Mouse (Mus musculus): Measurements from ENCODE around the gene Usp5. TPM values are rescaled to one million over a fixed set of nuclear protein-coding genes. Genes with fewer than 3 reads are reported as not detected.

Usp5 gene
- 87.5 and 94.1 TPM in 2 replicates for polyA plus RNA-seq (2016; fragmentation: Nextera tagmentation; extraction: Ambion mirVana)

- Histone ChIP-seq H3K4me2 (peak within 1 kb of the TSS; percentile 95), H3K4me1 (peaks cover 43% of the 10 kb centered on the region), H3K4me3 (peak within 1 kb of the TSS; percentile 86), H3K27me3 (replicated peaks) (no peaks in the 10 kb centered on the region), H3K9me3 (replicated peaks) (no peaks in the 10 kb centered on the region), H3K27ac (peak within 1 kb of the TSS; percentile 92), H3K36me3 (peaks cover 65% of the 10 kb centered on the region), H3K9ac (peak within 1 kb of the TSS; percentile 88)
- peak; percentile 90 for ATAC-seq
- WGBS (ENCODE audit: insufficient replicate concordance) = under 1% methylated on average over 55 of the region's 55 CpGs
These were observed at the start of gene Usp5, which contains the start of gene Cdca3 for GRCm38 (mm10) chr6:124828868-124829798. Gene Usp5 (minus strand): TSS chr6:124829484. Gene Cdca3 (plus strand): TSS chr6:124829547.

DNA sequence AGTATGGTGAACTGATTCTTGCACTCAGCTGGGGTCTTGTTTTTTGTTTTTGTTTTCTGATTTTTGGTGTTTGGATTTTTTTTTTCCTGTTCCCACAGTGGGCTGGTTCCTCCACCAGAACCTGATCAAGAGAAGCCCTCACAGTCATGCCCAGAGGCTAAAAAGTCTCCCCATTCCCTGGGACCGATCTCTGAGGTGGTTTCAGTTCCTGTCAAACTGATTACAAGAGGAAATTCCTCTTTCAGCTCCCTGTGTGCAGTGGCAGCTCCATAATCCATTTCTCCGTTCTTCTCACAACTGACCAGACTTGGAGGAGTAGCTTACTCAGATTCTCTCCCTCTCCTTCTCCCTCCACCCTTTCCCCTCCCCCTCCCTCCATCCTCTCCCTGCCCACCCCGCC is 45.1 kb upstream of the Usp5 start:
- ATAC-seq = no peak
- H3K4me1 ChIP-seq = no peaks in the 10 kb centered on the region
- 20% methylated on average over 2 of the region's 3 CpGs for WGBS (ENCODE audit: insufficient replicate concordance)

DNA sequence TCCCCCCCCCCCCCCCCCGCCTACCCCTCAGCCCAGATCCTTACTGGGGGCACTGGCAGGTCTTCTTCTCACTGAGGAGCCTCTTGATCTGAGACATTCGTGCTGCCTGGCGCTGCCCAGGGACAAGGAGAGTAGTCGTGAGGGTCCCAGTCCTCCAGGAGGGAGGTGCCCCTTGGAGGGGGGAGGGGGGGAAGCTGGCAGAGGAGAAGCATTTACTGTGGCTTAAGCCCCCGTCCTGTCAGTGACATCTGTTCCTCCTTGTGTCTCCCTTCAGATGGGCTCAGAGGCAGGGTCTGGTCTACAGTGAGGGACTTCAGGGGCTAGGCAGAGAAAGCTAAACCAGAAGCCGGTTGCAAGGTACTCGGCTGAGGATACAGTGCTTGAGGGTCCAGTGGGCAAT is 37.3 kb upstream of the Usp5 start:
- Histone ChIP-seq H3K4me3 (no peak overlapping the region), H3K9me3 (replicated peaks) (no peaks in the 10 kb centered on the region), H3K4me1 (peaks cover 17% of the 10 kb centered on the region), H3K36me3 (no peaks in the 10 kb centered on the region), H3K4me2 (no peak overlapping the region), H3K27me3 (replicated peaks) (peaks cover 57% of the 10 kb centered on the region), H3K27ac (no peak overlapping the region), H3K9ac (no peak overlapping the region)
- 50% methylated on average over 5 of the region's 7 CpGs for WGBS (ENCODE audit: insufficient replicate concordance)
- no peak for ATAC-seq

More for the DNA sequence above, 45.1 kb upstream of the Usp5 start:
- Histone ChIP-seq H3K4me2 (no peak overlapping the region), H3K9me3 (replicated peaks) (no peaks in the 10 kb centered on the region), H3K27ac (no peak overlapping the region), H3K36me3 (no peaks in the 10 kb centered on the region), H3K4me3 (no peak overlapping the region), H3K27me3 (replicated peaks) (0 out of 2 replicates have a peak, but pooled peaks cover 15% of the 10 kb centered on the region), H3K9ac (no peak overlapping the region)

GRCm38 (mm10) chr6:124865766-124866362 is 36.6 kb upstream of the Usp5 start:
- no peaks in the 10 kb centered on the region for H3K9me3 ChIP-seq (replicated peaks)
- 64% methylated on average over 18 of the region's 18 CpGs for WGBS (ENCODE audit: insufficient replicate concordance)
- no peak overlapping the region for H3K4me3 ChIP-seq
- no peak for ATAC-seq
- H3K9ac ChIP-seq = no peak overlapping the region
- no peak overlapping the region for H3K27ac ChIP-seq
- no peaks in the 10 kb centered on the region for H3K36me3 ChIP-seq
- H3K4me1 ChIP-seq = peaks cover 17% of the 10 kb centered on the region
- H3K4me2 ChIP-seq = no peak overlapping the region
- peaks cover 64% of the 10 kb centered on the region for H3K27me3 ChIP-seq (replicated peaks)

DNA sequence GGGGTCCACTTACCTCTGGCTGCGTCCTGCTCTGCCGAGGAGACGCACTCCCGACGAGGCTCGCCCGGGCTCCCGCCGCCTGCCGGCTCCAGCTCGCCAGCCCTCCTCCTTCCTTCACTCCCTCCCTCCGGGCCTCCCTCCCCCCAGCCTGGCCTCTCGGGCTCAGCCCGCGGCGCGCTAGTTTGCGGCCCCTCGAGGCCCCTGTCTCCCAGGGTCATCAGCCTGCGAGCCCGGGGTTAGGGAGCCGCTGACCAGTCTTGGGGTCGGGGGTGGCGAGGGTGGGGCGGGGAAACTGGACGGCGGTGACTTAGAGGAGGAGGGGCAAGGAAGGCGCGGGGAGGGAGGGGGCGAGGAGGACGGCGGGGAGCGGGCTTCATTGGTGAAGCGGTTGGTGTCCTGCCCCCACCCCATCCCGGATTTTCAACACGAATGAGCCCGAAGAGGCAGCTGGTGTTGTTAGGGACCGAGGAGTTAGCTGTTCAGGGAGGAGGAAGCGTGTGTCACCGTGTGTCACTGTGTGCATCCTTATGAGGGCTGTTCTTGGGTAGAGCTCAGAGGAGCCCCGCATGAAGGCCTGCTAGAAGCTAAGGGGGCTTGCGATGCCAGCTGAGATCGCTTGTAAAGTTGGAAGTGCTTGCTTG is 34.5 kb upstream of the Usp5 start, which contains the start of gene Gpr162:
Gpr162 (minus strand) TSS at position 326 of the 641 bp plus-strand sequence.
- Histone ChIP-seq H3K27me3 (replicated peaks) (peaks cover 85% of the 10 kb centered on the region), H3K4me3 (peak within 1 kb of the TSS; percentile 48), H3K9ac (no peak within 1 kb of the TSS; the same call in 1 of the 2 replicates), H3K36me3 (no peaks in the 10 kb centered on the region), H3K4me1 (peaks cover 17% of the 10 kb centered on the region), H3K9me3 (replicated peaks) (no peaks in the 10 kb centered on the region), H3K4me2 (peak within 1 kb of the TSS; percentile 72), H3K27ac (no peak within 1 kb of the TSS)
- WGBS (ENCODE audit: insufficient replicate concordance) = under 1% methylated on average over 42 of the region's 43 CpGs
- peak; percentile 28; the same call in 1 of the 2 replicates for ATAC-seq

- ATAC-seq = peak; percentile 12; the same call in 1 of the 2 replicates
- Histone ChIP-seq H3K9me3 (replicated peaks) (no peaks in the 10 kb centered on the region), H3K4me1 (peaks cover 17% of the 10 kb centered on the region), H3K27ac (no peak overlapping the region), H3K4me3 (peak overlapping the region; percentile 48), H3K4me2 (peak overlapping the region; percentile 72), H3K36me3 (no peaks in the 10 kb centered on the region), H3K27me3 (replicated peaks) (peaks cover 91% of the 10 kb centered on the region), H3K9ac (no peak overlapping the region; the same call in 1 of the 2 replicates)
- WGBS (ENCODE audit: insufficient replicate concordance) = 4% methylated on average over 10 of the region's 16 CpGs
These were observed 33.9 kb upstream of the Usp5 start for GRCm38 (mm10) chr6:124863125-124863657.

DNA sequence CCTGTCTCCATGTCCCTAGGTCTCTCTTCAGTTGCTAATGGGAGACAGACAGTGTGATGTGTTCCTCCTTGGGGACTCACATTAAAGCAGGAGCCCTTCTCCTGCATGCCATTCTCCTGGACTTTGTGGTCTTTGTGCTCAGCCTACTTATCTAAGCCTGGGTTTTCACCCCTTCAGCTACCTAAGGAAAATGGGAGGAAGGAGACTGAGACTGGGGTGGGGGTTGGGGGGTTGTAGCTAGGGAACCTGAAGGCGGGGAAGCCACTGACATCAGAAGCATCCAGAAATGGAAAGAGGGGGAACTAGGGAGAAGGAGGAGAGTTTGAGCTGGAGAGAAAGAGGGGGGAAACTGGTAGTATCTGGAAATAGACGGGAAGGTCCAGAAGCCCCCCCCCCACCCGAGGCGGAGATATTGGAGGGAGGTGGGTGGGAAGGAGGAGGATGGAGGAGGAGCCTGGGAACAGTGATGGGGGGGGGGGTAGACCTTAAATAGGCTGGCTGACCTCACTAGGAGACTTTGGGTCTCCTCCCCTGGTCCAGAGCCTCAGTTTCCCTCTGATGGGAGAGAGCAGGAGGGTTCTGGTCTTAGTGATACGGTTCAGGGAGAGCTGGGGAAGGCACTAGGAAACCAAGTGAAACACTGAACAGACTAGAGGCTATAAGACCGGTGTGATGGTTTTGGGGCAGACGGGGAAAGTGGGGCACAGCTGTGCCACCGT is 33.3 kb upstream of the Usp5 start:
- peaks cover 17% of the 10 kb centered on the region for H3K4me1 ChIP-seq
- peaks cover 97% of the 10 kb centered on the region for H3K27me3 ChIP-seq (replicated peaks)
- no peaks in the 10 kb centered on the region for H3K36me3 ChIP-seq
- H3K27ac ChIP-seq = no peak overlapping the region
- WGBS (ENCODE audit: insufficient replicate concordance) = 17% methylated on average over 8 of the region's 8 CpGs
- ATAC-seq = no peak
- no peaks in the 10 kb centered on the region for H3K9me3 ChIP-seq (replicated peaks)
- H3K9ac ChIP-seq = no peak overlapping the region
- no peak overlapping the region for H3K4me3 ChIP-seq
- H3K4me2 ChIP-seq = peak overlapping the region; percentile 72; the same call in 1 of the 2 replicates

DNA sequence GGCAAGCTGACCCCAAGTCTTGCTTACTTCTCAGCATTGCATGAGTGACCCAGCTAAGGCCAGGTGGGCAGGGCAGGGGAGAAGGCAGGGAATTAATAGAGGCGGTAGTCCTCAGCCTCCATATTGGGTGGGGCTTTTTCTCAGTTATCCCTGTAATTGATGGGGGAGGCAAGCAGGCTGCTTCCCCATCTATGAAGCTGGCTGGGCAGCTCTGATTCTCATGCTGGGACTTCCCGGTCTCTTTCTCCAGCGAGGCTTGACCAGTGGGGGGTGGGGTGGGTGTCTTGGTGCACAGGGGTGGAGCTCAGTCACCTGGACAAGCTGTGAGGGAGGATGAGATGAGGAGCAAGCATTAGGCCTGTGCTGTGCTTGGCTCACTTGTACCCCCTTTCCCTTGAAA is 32.5 kb upstream of the Usp5 start:
- Histone ChIP-seq H3K27ac (no peak overlapping the region), H3K4me1 (peaks cover 24% of the 10 kb centered on the region), H3K4me2 (no peak overlapping the region), H3K4me3 (no peak overlapping the region), H3K27me3 (replicated peaks) (peaks cover 100% of the 10 kb centered on the region), H3K9me3 (replicated peaks) (no peaks in the 10 kb centered on the region), H3K9ac (no peak overlapping the region), H3K36me3 (no peaks in the 10 kb centered on the region)
- 31% methylated on average over 3 of the region's 3 CpGs for WGBS (ENCODE audit: insufficient replicate concordance)
- no peak for ATAC-seq

- Histone ChIP-seq H3K27ac (no peak overlapping the region), H3K4me2 (no peak overlapping the region), H3K9me3 (replicated peaks) (no peaks in the 10 kb centered on the region), H3K9ac (no peak overlapping the region), H3K36me3 (no peaks in the 10 kb centered on the region), H3K27me3 (replicated peaks) (peaks cover 100% of the 10 kb centered on the region), H3K4me3 (no peak overlapping the region), H3K4me1 (peaks cover 29% of the 10 kb centered on the region)
- 67% methylated on average over 19 of the region's 19 CpGs for WGBS (ENCODE audit: insufficient replicate concordance)
- ATAC-seq = no peak
These were observed 32.0 kb upstream of the Usp5 start for GRCm38 (mm10) chr6:124861266-124861665.

- no peaks in the 10 kb centered on the region for H3K36me3 ChIP-seq
- H3K27ac ChIP-seq = no peak overlapping the region
- no peak overlapping the region for H3K4me2 ChIP-seq
- H3K27me3 ChIP-seq (replicated peaks) = peaks cover 100% of the 10 kb centered on the region
- ATAC-seq = no peak
- peaks cover 30% of the 10 kb centered on the region for H3K4me1 ChIP-seq
- no peak overlapping the region for H3K4me3 ChIP-seq
- no peaks in the 10 kb centered on the region for H3K9me3 ChIP-seq (replicated peaks)
- WGBS (ENCODE audit: insufficient replicate concordance) = 76% methylated on average over 9 of the region's 9 CpGs
- H3K9ac ChIP-seq = no peak overlapping the region
These were observed 31.2 kb upstream of the Usp5 start for GRCm38 (mm10) chr6:124860511-124860910.

GRCm38 (mm10) chr6:124859725-124860124 is 30.4 kb upstream of the Usp5 start:
- H3K9ac ChIP-seq = no peak overlapping the region
- H3K27me3 ChIP-seq (replicated peaks) = peaks cover 100% of the 10 kb centered on the region
- no peaks in the 10 kb centered on the region for H3K36me3 ChIP-seq
- 4% methylated on average over 12 of the region's 12 CpGs for WGBS (ENCODE audit: insufficient replicate concordance)
- H3K9me3 ChIP-seq (replicated peaks) = no peaks in the 10 kb centered on the region
- H3K27ac ChIP-seq = no peak overlapping the region
- no peak overlapping the region for H3K4me2 ChIP-seq
- peak; percentile 19; the same call in 1 of the 2 replicates for ATAC-seq
- H3K4me3 ChIP-seq = no peak overlapping the region
- peaks cover 30% of the 10 kb centered on the region for H3K4me1 ChIP-seq

Measured in liver, embryonic 12.5 days (tissue).